ENCODE assay signal across 14 mouse cellular contexts in genomic region chr10:80315315-80315714, GRCm38 (mm10). TPM values are rescaled to one million over a fixed set of nuclear protein-coding genes. Genes with fewer than 3 reads are reported as not detected.
DNase-seq lines count a peak whose midpoint lies in the region; ATAC-seq and TF ChIP-seq lines count a peak whose summit lies in the region.
"Had no signal": no experiment of that assay in that cellular context is flagged by ENCODE, and none has a peak within 500 bp of the region (broad histone marks: within the 10 kb centered on the region; RNA-seq: fewer than 3 reads in every experiment).

No protein-coding gene starts in this region.

- H3K4me3 ChIP-seq in hindbrain, embryonic 10.5 days: 0 out of 2 replicates have a peak overlapping the region, but pooled peaks have one; percentile 4
- no peak overlapping the region for H3K4me3 ChIP-seq in hindbrain, embryonic 16.5 days (ENCODE audit: low read length)
- peak overlapping the region; percentile 12; the same call in 1 of the 2 replicates for H3K4me3 ChIP-seq in midbrain, embryonic 10.5 days
- H3K4me3 ChIP-seq in midbrain, embryonic 14.5 days (replicated peaks; ENCODE audit: low read depth, low read length): no peak overlapping the region
- peak overlapping the region; percentile 1; the same call in 1 of the 2 replicates for H3K4me3 ChIP-seq in embryonic facial prominence, embryonic 13.5 days
- no peak overlapping the region for H3K4me3 ChIP-seq in left cerebral cortex, adult 2 months
- H3K4me3 ChIP-seq: heart, embryonic 15.5 days; intestine, embryonic 15.5 days had no signal

- no peak overlapping the region for H3K9ac ChIP-seq in hindbrain, embryonic 16.5 days (ENCODE audit: low read depth, low read length)
- no peak overlapping the region for H3K9ac ChIP-seq in midbrain, embryonic 14.5 days (replicated peaks; ENCODE audit: low read length)
- peak overlapping the region; percentile 37; the same call in 1 of the 2 replicates for H3K9ac ChIP-seq in embryonic facial prominence, embryonic 13.5 days
- H3K9ac ChIP-seq: heart, embryonic 15.5 days; intestine, embryonic 15.5 days had no signal

- ATAC-seq in hindbrain, embryonic 16.5 days: no peak
- ATAC-seq in midbrain, embryonic 14.5 days (ENCODE audit: low FRiP score, low TSS enrichment): no peak
- no peak for ATAC-seq in embryonic facial prominence, embryonic 13.5 days (ENCODE audit: insufficient number of reproducible peaks, insufficient read depth, low FRiP score, low TSS enrichment, low read depth)
- ATAC-seq: activated CD4-positive, CD25-positive, alpha-beta regulatory T cell, adult 4 months; intestine, embryonic 15.5 days had no signal

- H3K27ac ChIP-seq in hindbrain, embryonic 10.5 days: 0 out of 2 replicates have a peak overlapping the region, but pooled peaks have one; percentile 2
- H3K27ac ChIP-seq in hindbrain, embryonic 16.5 days (ENCODE audit: low read depth, low read length): no peak overlapping the region
- 0 out of 2 replicates have a peak overlapping the region, but pooled peaks have one; percentile 25 for H3K27ac ChIP-seq in midbrain, embryonic 10.5 days (replicated peaks)
- no peak overlapping the region for H3K27ac ChIP-seq in midbrain, embryonic 14.5 days (replicated peaks; ENCODE audit: low read depth, low read length)
- H3K27ac ChIP-seq in embryonic facial prominence, embryonic 13.5 days: no peak overlapping the region
- no peak overlapping the region for H3K27ac ChIP-seq in left cerebral cortex, adult 2 months
- H3K27ac ChIP-seq: heart, embryonic 15.5 days; intestine, embryonic 15.5 days had no signal

- H3K36me3 ChIP-seq in hindbrain, embryonic 10.5 days: peaks cover 90% of the 10 kb centered on the region
- H3K36me3 ChIP-seq in hindbrain, embryonic 16.5 days (ENCODE audit: control insufficient read depth, insufficient read depth, low read length): peaks cover 73% of the 10 kb centered on the region
- peaks cover 90% of the 10 kb centered on the region for H3K36me3 ChIP-seq in midbrain, embryonic 10.5 days
- H3K36me3 ChIP-seq in midbrain, embryonic 14.5 days (ENCODE audit: control insufficient read depth, insufficient read depth, low read length): peaks cover 87% of the 10 kb centered on the region
- peaks cover 47% of the 10 kb centered on the region for H3K36me3 ChIP-seq in embryonic facial prominence, embryonic 13.5 days

- intact Hi-C loops in left cerebral cortex, adult 2 months (cut with DNase I): no loop called here

- peak; percentile 52 for DNase-seq in cerebellum, adult 11-12 months
- no peak for DNase-seq in cerebellum, adult 9-10 months
- no peak for DNase-seq in hindbrain, embryonic 10.5 days (ENCODE audit: low spot score)
- no peak for DNase-seq in midbrain, embryonic 10.5 days (ENCODE audit: low spot score)
- DNase-seq in midbrain, embryonic 14.5 days: no peak
- no peak for DNase-seq in left cerebral cortex, adult 2 months (ENCODE audit: extremely low spot score in 1 of 2, low spot score in 2 of 2)
- DNase-seq: lung, adult 18-20 months; spleen, adult 18-20 months; thymus, adult 2 months had no signal

- no peak overlapping the region for H3K4me2 ChIP-seq in hindbrain, embryonic 16.5 days (ENCODE audit: low read length)
- H3K4me2 ChIP-seq in midbrain, embryonic 14.5 days (ENCODE audit: low read length): no peak overlapping the region
- H3K4me2 ChIP-seq in embryonic facial prominence, embryonic 13.5 days: no peak overlapping the region
- H3K4me2 ChIP-seq: intestine, embryonic 15.5 days had no signal

- no peaks in the 10 kb centered on the region for H3K9me3 ChIP-seq in hindbrain, embryonic 10.5 days
- H3K9me3 ChIP-seq in hindbrain, embryonic 16.5 days (ENCODE audit: control insufficient read depth, low read length): no peaks in the 10 kb centered on the region
- H3K9me3 ChIP-seq in midbrain, embryonic 10.5 days (replicated peaks): no peaks in the 10 kb centered on the region
- no peaks in the 10 kb centered on the region for H3K9me3 ChIP-seq in midbrain, embryonic 14.5 days (ENCODE audit: control insufficient read depth, low read length)
- H3K9me3 ChIP-seq in embryonic facial prominence, embryonic 13.5 days: no peaks in the 10 kb centered on the region
- H3K9me3 ChIP-seq: heart, embryonic 15.5 days; intestine, embryonic 15.5 days had no signal

- TF ChIP-seq CTCF in left cerebral cortex, adult 2 months (IDR thresholded peaks at IDR 0.05): no peak

- H3K27me3 ChIP-seq in hindbrain, embryonic 10.5 days (ENCODE audit: insufficient read depth, poor library complexity, severe bottlenecking): peaks cover 78% of the 10 kb centered on the region
- no peaks in the 10 kb centered on the region for H3K27me3 ChIP-seq in hindbrain, embryonic 16.5 days (replicated peaks; ENCODE audit: control insufficient read depth, insufficient read depth, low read length)
- peaks cover 76% of the 10 kb centered on the region for H3K27me3 ChIP-seq in midbrain, embryonic 10.5 days (ENCODE audit: low read depth, poor library complexity, severe bottlenecking)
- no peaks in the 10 kb centered on the region for H3K27me3 ChIP-seq in midbrain, embryonic 14.5 days (ENCODE audit: control insufficient read depth, insufficient read depth, low read length)
- H3K27me3 ChIP-seq in embryonic facial prominence, embryonic 13.5 days: peaks cover 75% of the 10 kb centered on the region

- 52% methylated on average over 27 of the region's 27 CpGs for WGBS in hindbrain, embryonic 10.5 days
- WGBS in hindbrain, embryonic 16.5 days: 55% methylated on average over 27 of the region's 27 CpGs
- whole genome bisulfite sequencing in midbrain, embryonic 10.5 days: 49% methylated on average over 27 of the region's 27 CpGs
- 57% methylated on average over 27 of the region's 27 CpGs for WGBS in midbrain, embryonic 14.5 days
- 44% methylated on average over 27 of the region's 27 CpGs for WGBS in embryonic facial prominence, embryonic 13.5 days

- H3K4me1 ChIP-seq in hindbrain, embryonic 10.5 days (replicated peaks): peaks cover 73% of the 10 kb centered on the region
- peaks cover 13% of the 10 kb centered on the region for H3K4me1 ChIP-seq in hindbrain, embryonic 16.5 days (ENCODE audit: control insufficient read depth, insufficient read depth, low read depth, low read length)
- H3K4me1 ChIP-seq in midbrain, embryonic 10.5 days: peaks cover 46% of the 10 kb centered on the region
- H3K4me1 ChIP-seq in midbrain, embryonic 14.5 days (ENCODE audit: control insufficient read depth, insufficient read depth, low read length): peaks cover 8% of the 10 kb centered on the region
- H3K4me1 ChIP-seq in embryonic facial prominence, embryonic 13.5 days: peaks cover 25% of the 10 kb centered on the region

RNA-seq across cellular contexts. Expression of gene 2310011J03Rik, which starts 5.0 kb away (rescaled TPM):
- polyA plus RNA-seq in hindbrain, embryonic 10.5 days (2016; fragmentation: Nextera tagmentation; extraction: Ambion mirVana): 55.6 and 60.9 TPM in 2 replicates
- 31.7 and 32.8 TPM in 2 replicates for polyA plus RNA-seq in hindbrain, embryonic 16.5 days (2015; fragmentation: Nextera tagmentation; extraction: Ambion mirVana)
- 57.3 TPM in 2 replicates for polyA plus RNA-seq in midbrain, embryonic 10.5 days (2016; fragmentation: Nextera tagmentation; extraction: Ambion mirVana)
- polyA plus RNA-seq in midbrain, embryonic 14.5 days (2014; fragmentation: Nextera tagmentation; extraction: Ambion mirVana): 20.4 and 21.6 TPM in 2 replicates
- 49.3 and 57.9 TPM in 2 replicates for polyA plus RNA-seq in embryonic facial prominence, embryonic 13.5 days (2015; fragmentation: Nextera tagmentation; extraction: Ambion mirVana)
- 10 to 100 TPM; 26.3 to 26.9 TPM for total RNA-seq in left cerebral cortex, adult 2 months (2021)

RNA-seq across cellular contexts. Expression of gene Pcsk4, which starts 14.0 kb away (rescaled TPM):
- 3.3 and 3.9 TPM in 2 replicates for polyA plus RNA-seq in hindbrain, embryonic 10.5 days (2016; fragmentation: Nextera tagmentation; extraction: Ambion mirVana)
- 8.1 and 8.5 TPM in 2 replicates for polyA plus RNA-seq in hindbrain, embryonic 16.5 days (2015; fragmentation: Nextera tagmentation; extraction: Ambion mirVana)
- polyA plus RNA-seq in midbrain, embryonic 10.5 days (2016; fragmentation: Nextera tagmentation; extraction: Ambion mirVana): 3.3 and 4.2 TPM in 2 replicates
- 2.5 and 3.5 TPM in 2 replicates for polyA plus RNA-seq in midbrain, embryonic 14.5 days (2014; fragmentation: Nextera tagmentation; extraction: Ambion mirVana)
- 4.4 and 4.9 TPM in 2 replicates for polyA plus RNA-seq in embryonic facial prominence, embryonic 13.5 days (2015; fragmentation: Nextera tagmentation; extraction: Ambion mirVana)
- 1 to 10 TPM; 4.0 to 5.4 TPM for total RNA-seq in left cerebral cortex, adult 2 months (2021)

RNA-seq across cellular contexts. Expression of gene Reep6, which starts 14.4 kb away (rescaled TPM):
- 7.2 and 11.2 TPM in 2 replicates for polyA plus RNA-seq in hindbrain, embryonic 10.5 days (2016; fragmentation: Nextera tagmentation; extraction: Ambion mirVana)
- polyA plus RNA-seq in hindbrain, embryonic 16.5 days (2015; fragmentation: Nextera tagmentation; extraction: Ambion mirVana): 7.5 and 7.6 TPM in 2 replicates
- 9.1 and 11.5 TPM in 2 replicates for polyA plus RNA-seq in midbrain, embryonic 10.5 days (2016; fragmentation: Nextera tagmentation; extraction: Ambion mirVana)
- polyA plus RNA-seq in midbrain, embryonic 14.5 days (2014; fragmentation: Nextera tagmentation; extraction: Ambion mirVana): 5.3 and 7.3 TPM in 2 replicates
- polyA plus RNA-seq in embryonic facial prominence, embryonic 13.5 days (2015; fragmentation: Nextera tagmentation; extraction: Ambion mirVana): 6.0 and 6.3 TPM in 2 replicates
- 10 to 100 TPM; 13.5 to 13.6 TPM for total RNA-seq in left cerebral cortex, adult 2 months (2021)
- polyA plus RNA-seq: activated CD4-positive, CD25-positive, alpha-beta regulatory T cell, adult 4 months had no signal

RNA-seq across cellular contexts. Expression of gene Apc2, which starts 19.5 kb away (rescaled TPM):
- 30.4 and 86.1 TPM in 2 replicates for polyA plus RNA-seq in hindbrain, embryonic 10.5 days (2016; fragmentation: Nextera tagmentation; extraction: Ambion mirVana)
- 139 and 149 TPM in 2 replicates for polyA plus RNA-seq in hindbrain, embryonic 16.5 days (2015; fragmentation: Nextera tagmentation; extraction: Ambion mirVana)
- 28.3 and 61.6 TPM in 2 replicates for polyA plus RNA-seq in midbrain, embryonic 10.5 days (2016; fragmentation: Nextera tagmentation; extraction: Ambion mirVana)
- 241 and 259 TPM in 2 replicates for polyA plus RNA-seq in midbrain, embryonic 14.5 days (2014; fragmentation: Nextera tagmentation; extraction: Ambion mirVana)
- polyA plus RNA-seq in embryonic facial prominence, embryonic 13.5 days (2015; fragmentation: Nextera tagmentation; extraction: Ambion mirVana): 9.3 and 9.4 TPM in 2 replicates
- 100 to 1,000 TPM; 111 to 113 TPM for total RNA-seq in left cerebral cortex, adult 2 months (2021)

RNA-seq across cellular contexts. Expression of gene Rps15, which starts 23.1 kb away (rescaled TPM):
- 971 and 1,039 TPM in 2 replicates for polyA plus RNA-seq in hindbrain, embryonic 10.5 days (2016; fragmentation: Nextera tagmentation; extraction: Ambion mirVana)
- 491 and 527 TPM in 2 replicates for polyA plus RNA-seq in hindbrain, embryonic 16.5 days (2015; fragmentation: Nextera tagmentation; extraction: Ambion mirVana)
- polyA plus RNA-seq in midbrain, embryonic 10.5 days (2016; fragmentation: Nextera tagmentation; extraction: Ambion mirVana): 889 and 1,053 TPM in 2 replicates
- polyA plus RNA-seq in midbrain, embryonic 14.5 days (2014; fragmentation: Nextera tagmentation; extraction: Ambion mirVana): 622 and 707 TPM in 2 replicates
- polyA plus RNA-seq in embryonic facial prominence, embryonic 13.5 days (2015; fragmentation: Nextera tagmentation; extraction: Ambion mirVana): 1,000 and 1,047 TPM in 2 replicates
- total RNA-seq in left cerebral cortex, adult 2 months (2021): 100 to 1,000 TPM; 816 to 913 TPM

Comparison
In these comparisons a context has a peak if more than half of its experiments do, and no peak if none do; other contexts are left out.
1. H3K27ac ChIP-seq: peak in hindbrain, embryonic 10.5 days (single experiment) and midbrain, embryonic 10.5 days (single experiment); none in hindbrain, embryonic 16.5 days (single experiment), midbrain, embryonic 14.5 days (single experiment), embryonic facial prominence, embryonic 13.5 days (single experiment) and left cerebral cortex, adult 2 months (single experiment).
2. H3K4me3 ChIP-seq: peak in hindbrain, embryonic 10.5 days (single experiment), midbrain, embryonic 10.5 days (single experiment) and embryonic facial prominence, embryonic 13.5 days (single experiment); none in hindbrain, embryonic 16.5 days (single experiment), midbrain, embryonic 14.5 days (single experiment) and left cerebral cortex, adult 2 months (single experiment).